Mouse (Mus musculus): ENCODE measurements around the gene Wasf3. TPM values are rescaled to one million over a fixed set of nuclear protein-coding genes. Genes with fewer than 3 reads are reported as not detected.

The Wasf3 gene
- polyA plus RNA-seq, 1 experiment = not detected

- no peak overlapping the region for H3K4me3 ChIP-seq (ENCODE audit: insufficient read depth, low read length)
- H3K4me1 ChIP-seq (ENCODE audit: control insufficient read depth, insufficient read depth, low read length) = no peaks in the 10 kb centered on the region
- no peak for TF ChIP-seq POLR2A (IDR thresholded peaks at IDR 0.05; ENCODE audit: borderline replicate concordance, low read depth, low read length)
- TF ChIP-seq CTCF (IDR thresholded peaks at IDR 0.05; ENCODE audit: low read depth, low read length) = no peak
- H3K27ac ChIP-seq (ENCODE audit: insufficient read depth, low read depth, low read length) = no peak overlapping the region
Measured at GRCm38 (mm10) chr5:146368356-146368755, 16.4 kb upstream of the Wasf3 start.

- no peak for TF ChIP-seq POLR2A (IDR thresholded peaks at IDR 0.05; ENCODE audit: borderline replicate concordance, low read depth, low read length)
- no peak for TF ChIP-seq CTCF (IDR thresholded peaks at IDR 0.05; ENCODE audit: low read depth, low read length)
- no peak overlapping the region for H3K4me3 ChIP-seq (ENCODE audit: insufficient read depth, low read length)
- no peaks in the 10 kb centered on the region for H3K4me1 ChIP-seq (ENCODE audit: control insufficient read depth, insufficient read depth, low read length)
- no peak overlapping the region for H3K27ac ChIP-seq (ENCODE audit: insufficient read depth, low read depth, low read length)
Measured at GRCm38 (mm10) chr5:146368971-146369370, 15.8 kb upstream of the Wasf3 start.

GRCm38 (mm10) chr5:146370794-146371193, 14.0 kb upstream of the Wasf3 start:
- H3K4me3 ChIP-seq (ENCODE audit: insufficient read depth, low read length) = no peak overlapping the region
- no peak overlapping the region for H3K27ac ChIP-seq (ENCODE audit: insufficient read depth, low read depth, low read length)
- no peak for TF ChIP-seq POLR2A (IDR thresholded peaks at IDR 0.05; ENCODE audit: borderline replicate concordance, low read depth, low read length)
- no peak for TF ChIP-seq CTCF (IDR thresholded peaks at IDR 0.05; ENCODE audit: low read depth, low read length)
- H3K4me1 ChIP-seq (ENCODE audit: control insufficient read depth, insufficient read depth, low read length) = no peaks in the 10 kb centered on the region

GRCm38 (mm10) chr5:146373238-146373637, 11.5 kb upstream of the Wasf3 start:
- TF ChIP-seq POLR2A (IDR thresholded peaks at IDR 0.05; ENCODE audit: borderline replicate concordance, low read depth, low read length) (no peak), CTCF (IDR thresholded peaks at IDR 0.05; ENCODE audit: low read depth, low read length) (no peak)
- H3K27ac ChIP-seq (ENCODE audit: insufficient read depth, low read depth, low read length) = no peak overlapping the region
- H3K4me3 ChIP-seq (ENCODE audit: insufficient read depth, low read length) = no peak overlapping the region
- no peaks in the 10 kb centered on the region for H3K4me1 ChIP-seq (ENCODE audit: control insufficient read depth, insufficient read depth, low read length)

- Histone ChIP-seq H3K4me1 (ENCODE audit: control insufficient read depth, insufficient read depth, low read length) (no peaks in the 10 kb centered on the region), H3K27ac (ENCODE audit: insufficient read depth, low read depth, low read length) (no peak overlapping the region), H3K4me3 (ENCODE audit: insufficient read depth, low read length) (no peak overlapping the region)
- TF ChIP-seq CTCF (IDR thresholded peaks at IDR 0.05; ENCODE audit: low read depth, low read length) = no peak
- no peak for TF ChIP-seq POLR2A (IDR thresholded peaks at IDR 0.05; ENCODE audit: borderline replicate concordance, low read depth, low read length)
Measured at GRCm38 (mm10) chr5:146376601-146377000, 8.2 kb upstream of the Wasf3 start.

- TF ChIP-seq POLR2A (IDR thresholded peaks at IDR 0.05; ENCODE audit: borderline replicate concordance, low read depth, low read length) = no peak
- TF ChIP-seq CTCF (IDR thresholded peaks at IDR 0.05; ENCODE audit: low read depth, low read length) = no peak
- H3K27ac ChIP-seq (ENCODE audit: insufficient read depth, low read depth, low read length) = no peak overlapping the region
- H3K4me3 ChIP-seq (ENCODE audit: insufficient read depth, low read length) = no peak overlapping the region
- H3K4me1 ChIP-seq (ENCODE audit: control insufficient read depth, insufficient read depth, low read length) = no peaks in the 10 kb centered on the region
Measured at GRCm38 (mm10) chr5:146380041-146380440, 4.7 kb upstream of the Wasf3 start.

- H3K4me3 ChIP-seq (ENCODE audit: insufficient read depth, low read length) = no peak overlapping the region
- no peaks in the 10 kb centered on the region for H3K4me1 ChIP-seq (ENCODE audit: control insufficient read depth, insufficient read depth, low read length)
- TF ChIP-seq POLR2A (IDR thresholded peaks at IDR 0.05; ENCODE audit: borderline replicate concordance, low read depth, low read length) (no peak), CTCF (IDR thresholded peaks at IDR 0.05; ENCODE audit: low read depth, low read length) (no peak)
- H3K27ac ChIP-seq (ENCODE audit: insufficient read depth, low read depth, low read length) = no peak overlapping the region
Measured at GRCm38 (mm10) chr5:146382268-146382667, 2.5 kb upstream of the Wasf3 start.

GRCm38 (mm10) chr5:146383401-146383800, 1.4 kb upstream of the Wasf3 start:
- no peak for TF ChIP-seq POLR2A (IDR thresholded peaks at IDR 0.05; ENCODE audit: borderline replicate concordance, low read depth, low read length)
- no peak for TF ChIP-seq CTCF (IDR thresholded peaks at IDR 0.05; ENCODE audit: low read depth, low read length)
- no peak overlapping the region for H3K4me3 ChIP-seq (ENCODE audit: insufficient read depth, low read length)
- H3K4me1 ChIP-seq (ENCODE audit: control insufficient read depth, insufficient read depth, low read length) = no peaks in the 10 kb centered on the region
- H3K27ac ChIP-seq (ENCODE audit: insufficient read depth, low read depth, low read length) = no peak overlapping the region

- Histone ChIP-seq H3K4me3 (ENCODE audit: insufficient read depth, low read length) (no peak overlapping the region), H3K27ac (ENCODE audit: insufficient read depth, low read depth, low read length) (no peak overlapping the region), H3K4me1 (ENCODE audit: control insufficient read depth, insufficient read depth, low read length) (no peaks in the 10 kb centered on the region)
- TF ChIP-seq POLR2A (IDR thresholded peaks at IDR 0.05; ENCODE audit: borderline replicate concordance, low read depth, low read length) (no peak), CTCF (IDR thresholded peaks at IDR 0.05; ENCODE audit: low read depth, low read length) (no peak)
Measured at GRCm38 (mm10) chr5:146385989-146386388, 1.2 kb downstream of the Wasf3 start.

GRCm38 (mm10) chr5:146386906-146387305, 2.1 kb downstream of the Wasf3 start:
- no peak overlapping the region for H3K4me3 ChIP-seq (ENCODE audit: insufficient read depth, low read length)
- no peak for TF ChIP-seq CTCF (IDR thresholded peaks at IDR 0.05; ENCODE audit: low read depth, low read length)
- no peak for TF ChIP-seq POLR2A (IDR thresholded peaks at IDR 0.05; ENCODE audit: borderline replicate concordance, low read depth, low read length)
- H3K4me1 ChIP-seq (ENCODE audit: control insufficient read depth, insufficient read depth, low read length) = no peaks in the 10 kb centered on the region
- H3K27ac ChIP-seq (ENCODE audit: insufficient read depth, low read depth, low read length) = no peak overlapping the region

- Histone ChIP-seq H3K27ac (ENCODE audit: insufficient read depth, low read depth, low read length) (no peak overlapping the region), H3K4me1 (ENCODE audit: control insufficient read depth, insufficient read depth, low read length) (no peaks in the 10 kb centered on the region), H3K4me3 (ENCODE audit: insufficient read depth, low read length) (no peak overlapping the region)
- TF ChIP-seq CTCF (IDR thresholded peaks at IDR 0.05; ENCODE audit: low read depth, low read length) (no peak), POLR2A (IDR thresholded peaks at IDR 0.05; ENCODE audit: borderline replicate concordance, low read depth, low read length) (no peak)
Measured at GRCm38 (mm10) chr5:146394563-146394962, 9.8 kb downstream of the Wasf3 start.

Data from bone marrow macrophage, adult 2 months (primary cell).